Mouse (Mus musculus): ENCODE measurements around the gene Mknk2.

DNA sequence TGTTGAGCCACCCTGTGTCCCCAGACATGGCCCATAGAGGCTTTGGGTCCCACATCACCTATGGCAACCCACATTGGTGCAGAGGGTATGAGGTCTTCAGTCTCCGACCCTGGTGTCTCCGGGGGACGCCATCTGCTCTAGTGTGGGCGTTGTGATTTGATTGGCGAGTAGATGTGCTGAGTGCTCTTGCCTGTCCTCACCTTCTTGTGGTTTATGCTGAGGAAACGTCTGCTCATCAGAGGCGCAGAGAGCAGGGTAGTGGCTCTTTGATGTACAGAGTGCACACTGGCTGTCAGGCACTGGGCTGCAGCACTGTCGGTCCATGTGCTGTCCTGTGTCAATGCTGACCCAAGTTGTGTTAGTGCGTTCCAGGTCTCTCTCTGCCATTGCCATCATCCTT, 49.0 kb downstream of the Mknk2 start:
- TF ChIP-seq CTCF (IDR thresholded peaks at IDR 0.05) (no peak), EP300 (IDR thresholded peaks at IDR 0.05) (no peak)

Data from lung, postnatal 0 days (tissue).